Mouse (Mus musculus): ENCODE data around the gene Adh4. TPM values are rescaled to one million over a fixed set of nuclear protein-coding genes. Genes with fewer than 3 reads are reported as not detected.
"Not testable (repeated sequence)": the region's sequence is repeated elsewhere in the genome, so short reads cannot be mapped to it uniquely, and the experiment has no call there.

The Adh4 gene
- not detected in 2 replicates for polyA plus RNA-seq (2011; ENCODE audit: insufficient read depth, insufficient read length, low replicate concordance, missing spikeins)

DNA sequence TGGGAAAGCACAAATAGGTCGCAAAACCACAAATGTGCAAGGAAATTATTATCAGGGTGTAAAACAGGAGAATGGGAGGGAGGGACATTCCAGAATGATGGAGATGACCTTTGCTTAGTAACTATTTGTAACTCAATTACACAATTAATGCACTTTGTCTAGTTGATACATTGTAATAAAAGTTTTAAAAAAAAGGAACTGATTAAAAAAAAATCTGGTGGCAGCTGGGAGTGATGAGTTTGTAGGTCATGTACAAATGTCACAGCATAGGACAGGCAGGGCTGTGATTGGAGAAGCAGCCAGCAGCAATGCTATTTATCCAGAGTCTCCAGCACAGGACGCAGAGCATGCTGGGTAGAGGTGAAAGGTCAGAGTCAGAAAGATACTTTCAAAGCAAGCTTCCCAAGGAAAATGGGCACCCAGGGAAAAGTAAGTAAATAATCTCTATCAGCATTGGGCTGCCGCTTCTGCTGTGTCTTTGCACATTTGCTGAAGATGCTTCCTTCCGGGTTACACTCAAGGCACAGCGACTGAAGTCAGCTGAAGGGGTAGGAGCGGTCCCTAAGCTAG, at the start of gene Adh4:
Adh4 (plus strand) TSS at position 346 of the 570 bp plus-strand sequence.
- TF ChIP-seq POLR2A (IDR thresholded peaks at IDR 0.05; ENCODE audit: borderline replicate concordance, control insufficient read depth, low read depth, low read length) (no peak), CTCF (IDR thresholded peaks at IDR 0.05; ENCODE audit: control insufficient read depth, insufficient read depth, low read length) (no peak)
- WGBS: 80% methylated on average over 6 of the region's 6 CpGs
- H3K4me3 ChIP-seq (replicated peaks; ENCODE audit: control insufficient read depth, low read depth, low read length): no peak within 1 kb of the TSS

DNA sequence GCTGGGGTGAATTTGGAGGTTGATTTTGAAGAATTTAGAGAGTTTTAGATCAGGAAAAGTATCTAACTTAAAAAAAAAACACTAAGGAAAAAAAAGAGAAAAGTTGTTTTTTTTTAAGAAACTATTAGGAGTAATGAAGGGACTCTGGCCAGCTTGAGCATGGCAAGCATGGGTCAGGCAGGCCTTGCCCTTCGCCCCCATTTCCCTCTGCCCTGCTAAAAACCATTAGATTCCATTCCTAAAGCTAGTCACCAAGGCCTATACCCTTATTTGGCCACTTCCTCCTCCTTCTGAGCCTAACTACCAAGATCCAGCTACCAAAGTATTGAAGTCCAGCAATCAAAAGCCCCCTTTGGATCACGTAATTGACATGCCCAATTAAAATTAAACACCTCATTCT, 49.1 kb upstream of the Adh4 start:
- no peak overlapping the region for H3K27ac ChIP-seq (ENCODE audit: control insufficient read depth, insufficient read depth, low read depth, low read length, poor library complexity)
- WGBS: 75% methylated on average over 2 of the region's 2 CpGs
- TF ChIP-seq POLR2A (IDR thresholded peaks at IDR 0.05; ENCODE audit: borderline replicate concordance, control insufficient read depth, low read depth, low read length) (no peak), CTCF (IDR thresholded peaks at IDR 0.05; ENCODE audit: control insufficient read depth, insufficient read depth, low read length) (no peak)
- no peak overlapping the region for H3K4me3 ChIP-seq (replicated peaks; ENCODE audit: control insufficient read depth, low read depth, low read length)
- H3K4me1 ChIP-seq (ENCODE audit: control insufficient read depth, insufficient read depth, low read length): no peaks in the 10 kb centered on the region

More for the DNA sequence above, at the start of gene Adh4:
- Histone ChIP-seq H3K4me1 (ENCODE audit: control insufficient read depth, insufficient read depth, low read length) (no peaks in the 10 kb centered on the region), H3K27ac (ENCODE audit: control insufficient read depth, insufficient read depth, low read depth, low read length, poor library complexity) (no peak within 1 kb of the TSS)

DNA sequence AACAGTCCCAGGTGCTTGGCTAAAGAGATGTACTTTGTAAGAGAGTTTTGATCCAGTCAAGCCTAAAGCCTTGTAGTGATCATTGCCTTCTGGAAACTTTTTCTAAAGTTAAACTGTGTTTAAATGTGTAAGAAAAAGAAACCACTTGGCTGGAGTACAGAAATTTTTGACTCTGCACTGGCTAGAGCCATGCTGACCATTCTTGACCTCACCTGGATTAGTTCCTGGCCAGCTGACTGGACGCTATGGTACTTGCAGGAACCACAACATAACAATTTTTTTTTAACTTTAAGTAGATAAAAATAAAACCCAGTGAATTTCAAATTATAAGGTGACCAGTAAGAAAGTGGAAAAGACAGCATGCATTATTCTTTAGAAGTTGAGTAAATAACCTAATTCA, 45.7 kb upstream of the Adh4 start:
- TF ChIP-seq POLR2A (IDR thresholded peaks at IDR 0.05; ENCODE audit: borderline replicate concordance, control insufficient read depth, low read depth, low read length) (no peak), CTCF (IDR thresholded peaks at IDR 0.05; ENCODE audit: control insufficient read depth, insufficient read depth, low read length) (no peak)
- 74% methylated on average over 1 of the region's 1 CpGs for WGBS
- Histone ChIP-seq H3K4me3 (replicated peaks; ENCODE audit: control insufficient read depth, low read depth, low read length) (no peak overlapping the region), H3K4me1 (ENCODE audit: control insufficient read depth, insufficient read depth, low read length) (no peaks in the 10 kb centered on the region), H3K27ac (ENCODE audit: control insufficient read depth, insufficient read depth, low read depth, low read length, poor library complexity) (no peak overlapping the region)

DNA sequence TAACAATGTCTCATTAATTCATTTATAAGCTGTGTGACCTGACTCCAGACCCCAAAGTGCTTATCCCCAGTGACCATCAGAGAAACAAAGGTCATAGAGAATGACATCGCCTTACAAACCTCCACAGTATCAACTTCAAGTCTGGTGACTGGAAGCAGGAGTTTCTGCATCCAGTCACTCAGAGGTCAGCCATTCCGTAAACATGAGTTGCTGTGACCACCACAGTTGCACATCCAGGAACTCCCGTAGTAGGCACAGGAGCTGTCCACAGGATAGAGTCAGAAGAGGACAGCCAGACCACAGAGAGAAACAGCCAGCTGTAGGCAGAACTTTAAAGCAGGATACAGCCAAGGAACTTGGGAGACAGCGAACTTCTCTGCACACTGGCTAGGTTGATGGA, 45.0 kb upstream of the Adh4 start:
- not testable (repeated sequence) for H3K4me3 ChIP-seq (replicated peaks; ENCODE audit: control insufficient read depth, low read depth, low read length); H3K27ac ChIP-seq (ENCODE audit: control insufficient read depth, insufficient read depth, low read depth, low read length, poor library complexity); H3K4me1 ChIP-seq (ENCODE audit: control insufficient read depth, insufficient read depth, low read length)
- WGBS: 77% methylated on average over 4 of the region's 4 CpGs

DNA sequence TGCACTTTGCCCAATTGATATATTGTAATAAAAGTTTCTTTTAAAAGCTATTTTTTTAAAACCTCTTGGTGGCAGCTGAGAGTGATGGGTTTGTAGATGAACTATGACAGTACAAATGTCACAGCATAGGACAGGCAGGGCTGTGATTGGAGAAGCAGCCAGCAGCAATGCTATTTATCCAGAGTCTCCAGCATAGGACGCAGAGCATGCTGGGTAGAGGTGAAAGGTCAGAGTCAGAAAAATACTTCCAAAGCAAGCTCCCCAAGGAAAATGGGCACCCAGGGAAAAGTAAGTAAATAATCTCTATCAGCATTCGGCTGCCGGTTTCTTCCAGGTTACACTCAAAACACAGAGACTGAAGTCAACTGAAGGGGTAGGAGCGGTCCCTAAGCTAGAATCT, 41.3 kb upstream of the Adh4 start:
- TF ChIP-seq POLR2A (IDR thresholded peaks at IDR 0.05; ENCODE audit: borderline replicate concordance, control insufficient read depth, low read depth, low read length): no peak
- no peak for TF ChIP-seq CTCF (IDR thresholded peaks at IDR 0.05; ENCODE audit: control insufficient read depth, insufficient read depth, low read length)
- WGBS: 85% methylated on average over 4 of the region's 4 CpGs
- Histone ChIP-seq H3K4me3 (replicated peaks; ENCODE audit: control insufficient read depth, low read depth, low read length) (no peak overlapping the region), H3K4me1 (ENCODE audit: control insufficient read depth, insufficient read depth, low read length) (no peaks in the 10 kb centered on the region), H3K27ac (ENCODE audit: control insufficient read depth, insufficient read depth, low read depth, low read length, poor library complexity) (no peak overlapping the region)

DNA sequence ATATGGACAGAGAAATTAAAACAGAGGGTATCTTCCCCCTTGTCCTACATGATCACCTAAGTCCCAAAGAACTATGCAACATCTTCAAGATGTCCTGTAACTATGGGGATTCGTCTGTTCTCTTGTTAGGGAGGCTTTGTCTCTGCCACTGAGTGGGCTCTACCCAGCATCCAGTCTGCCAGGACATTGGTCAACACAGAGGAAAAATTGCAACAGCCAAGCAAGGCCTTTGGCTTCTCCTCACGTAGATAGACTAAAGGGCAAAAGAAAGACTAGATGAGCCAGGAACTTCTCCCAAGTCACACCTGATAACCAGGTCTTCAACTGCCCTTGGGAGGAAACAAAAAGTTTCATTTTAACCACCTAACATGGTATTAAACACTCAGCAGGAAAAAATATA, 40.1 kb upstream of the Adh4 start:
- no peak for TF ChIP-seq CTCF (IDR thresholded peaks at IDR 0.05; ENCODE audit: control insufficient read depth, insufficient read depth, low read length)
- TF ChIP-seq POLR2A (IDR thresholded peaks at IDR 0.05; ENCODE audit: borderline replicate concordance, control insufficient read depth, low read depth, low read length): no peak
- Histone ChIP-seq H3K4me1 (ENCODE audit: control insufficient read depth, insufficient read depth, low read length) (no peaks in the 10 kb centered on the region), H3K27ac (ENCODE audit: control insufficient read depth, insufficient read depth, low read depth, low read length, poor library complexity) (no peak overlapping the region), H3K4me3 (replicated peaks; ENCODE audit: control insufficient read depth, low read depth, low read length) (no peak overlapping the region)
- 54% methylated on average over 2 of the region's 2 CpGs for WGBS

DNA sequence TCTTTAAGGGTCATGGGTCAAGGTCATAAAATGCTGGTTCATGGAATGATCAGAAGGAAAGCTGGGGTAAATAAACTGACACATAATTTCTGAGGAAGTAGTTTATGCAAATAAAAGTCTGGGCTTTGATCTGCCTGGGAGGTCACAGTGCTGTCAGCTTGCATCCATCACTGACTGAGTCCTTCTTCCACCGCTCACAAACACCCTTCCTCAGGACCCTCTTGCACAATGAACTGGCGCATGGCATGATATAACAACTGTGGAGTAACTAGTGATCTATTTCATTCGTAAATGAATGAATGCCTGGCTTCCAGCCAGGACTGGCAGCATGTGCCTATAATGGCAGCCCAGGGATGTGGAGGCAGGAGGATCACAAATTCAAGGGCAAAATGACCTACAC, 34.1 kb upstream of the Adh4 start:
- WGBS: 73% methylated on average over 3 of the region's 3 CpGs
- Histone ChIP-seq H3K4me1 (ENCODE audit: control insufficient read depth, insufficient read depth, low read length) (no peaks in the 10 kb centered on the region), H3K4me3 (replicated peaks; ENCODE audit: control insufficient read depth, low read depth, low read length) (no peak overlapping the region), H3K27ac (ENCODE audit: control insufficient read depth, insufficient read depth, low read depth, low read length, poor library complexity) (no peak overlapping the region)
- TF ChIP-seq POLR2A (IDR thresholded peaks at IDR 0.05; ENCODE audit: borderline replicate concordance, control insufficient read depth, low read depth, low read length): no peak
- TF ChIP-seq CTCF (IDR thresholded peaks at IDR 0.05; ENCODE audit: control insufficient read depth, insufficient read depth, low read length): no peak

DNA sequence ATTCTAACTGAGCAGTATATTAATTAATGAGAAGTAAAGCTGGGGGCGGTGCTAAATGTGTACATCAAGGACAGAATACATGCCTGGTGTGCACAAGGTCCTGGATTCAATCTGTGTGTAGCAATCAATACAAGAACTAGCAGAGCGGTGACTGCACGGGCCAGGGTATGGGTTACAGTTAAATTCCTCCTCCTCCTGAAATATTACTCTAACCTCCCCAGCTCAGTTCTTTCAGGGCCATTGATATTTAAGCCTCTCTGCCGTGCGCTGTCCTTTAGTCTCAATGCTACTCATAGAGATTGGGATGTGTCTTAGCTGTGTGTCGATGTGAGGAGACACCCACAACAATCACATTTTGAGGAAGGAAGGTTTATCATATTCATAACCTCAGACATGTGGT, 28.1 kb upstream of the Adh4 start:
- Histone ChIP-seq H3K4me3 (replicated peaks; ENCODE audit: control insufficient read depth, low read depth, low read length) (no peak overlapping the region), H3K4me1 (ENCODE audit: control insufficient read depth, insufficient read depth, low read length) (no peaks in the 10 kb centered on the region), H3K27ac (ENCODE audit: control insufficient read depth, insufficient read depth, low read depth, low read length, poor library complexity) (no peak overlapping the region)
- 83% methylated on average over 6 of the region's 6 CpGs for WGBS
- no peak for TF ChIP-seq CTCF (IDR thresholded peaks at IDR 0.05; ENCODE audit: control insufficient read depth, insufficient read depth, low read length)
- no peak for TF ChIP-seq POLR2A (IDR thresholded peaks at IDR 0.05; ENCODE audit: borderline replicate concordance, control insufficient read depth, low read depth, low read length)

DNA sequence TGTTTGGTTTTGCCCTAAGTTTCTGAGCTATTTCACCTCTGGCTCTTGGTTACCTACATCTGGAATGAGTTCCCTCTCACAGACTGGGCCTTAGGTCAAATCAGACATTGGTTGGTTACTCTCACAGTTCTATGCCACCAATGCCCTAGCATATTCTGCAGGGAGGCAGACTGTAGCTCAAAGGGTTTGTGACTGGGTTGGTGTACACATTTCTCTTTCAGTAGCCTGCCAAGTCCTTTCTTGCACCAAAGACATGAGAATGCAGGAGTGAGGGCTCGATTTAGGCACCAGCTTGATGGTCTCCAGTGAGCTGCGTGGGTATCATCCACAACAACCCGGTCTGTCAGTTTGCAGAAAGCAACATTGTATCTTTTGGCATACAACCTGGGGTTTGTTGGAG, 10.4 kb upstream of the Adh4 start:
- Histone ChIP-seq H3K4me1 (ENCODE audit: control insufficient read depth, insufficient read depth, low read length) (no peaks in the 10 kb centered on the region), H3K27ac (ENCODE audit: control insufficient read depth, insufficient read depth, low read depth, low read length, poor library complexity) (no peak overlapping the region), H3K4me3 (replicated peaks; ENCODE audit: control insufficient read depth, low read depth, low read length) (no peak overlapping the region)
- no peak for TF ChIP-seq CTCF (IDR thresholded peaks at IDR 0.05; ENCODE audit: control insufficient read depth, insufficient read depth, low read length)
- TF ChIP-seq POLR2A (IDR thresholded peaks at IDR 0.05; ENCODE audit: borderline replicate concordance, control insufficient read depth, low read depth, low read length): no peak
- WGBS: 64% methylated on average over 3 of the region's 3 CpGs

Measured in bone marrow, adult 2 months (tissue).